Mouse (Mus musculus) frontal cortex, adult 2 months (tissue): ENCODE data around the gene Asb2. TPM values are rescaled to one million over a fixed set of nuclear protein-coding genes. Genes with fewer than 3 reads are reported as not detected.

ENCODE experiments used
- DNase-seq, 2 experiments: peaks; one replicate each; pipeline ENCODE4 v3.0.0; 2022; ENCODE audit warnings: low spot score in 1 of 2; ENCODE audit errors: extremely low spot score in 1 of 2
- polyA plus RNA-seq: library from polyadenylated mRNA; depleted of rRNA; stranded (reverse); fragments of >200 nt; gene quantifications from 2 replicates; pipeline ENCODE4 v1.2.3, GENCODE M21; 2012

The Asb2 gene
- polyA plus RNA-seq, 1 experiment = 7.6 TPM

GRCm38 (mm10) chr12:103325156-103325857, 30.5 kb downstream of the Asb2 start:
- peak; percentile 77 to 91 for DNase-seq

- peak in 1 of 2 experiments; percentile 61 for DNase-seq
Measured at GRCm38 (mm10) chr12:103322801-103323200, 33.0 kb downstream of the Asb2 start.

- DNase-seq = no peak
Measured at GRCm38 (mm10) chr12:103315831-103316545, 39.8 kb downstream of the Asb2 start.

GRCm38 (mm10) chr12:103314640-103315361, 41.0 kb downstream of the Asb2 start:
- no peak for DNase-seq

DNA sequence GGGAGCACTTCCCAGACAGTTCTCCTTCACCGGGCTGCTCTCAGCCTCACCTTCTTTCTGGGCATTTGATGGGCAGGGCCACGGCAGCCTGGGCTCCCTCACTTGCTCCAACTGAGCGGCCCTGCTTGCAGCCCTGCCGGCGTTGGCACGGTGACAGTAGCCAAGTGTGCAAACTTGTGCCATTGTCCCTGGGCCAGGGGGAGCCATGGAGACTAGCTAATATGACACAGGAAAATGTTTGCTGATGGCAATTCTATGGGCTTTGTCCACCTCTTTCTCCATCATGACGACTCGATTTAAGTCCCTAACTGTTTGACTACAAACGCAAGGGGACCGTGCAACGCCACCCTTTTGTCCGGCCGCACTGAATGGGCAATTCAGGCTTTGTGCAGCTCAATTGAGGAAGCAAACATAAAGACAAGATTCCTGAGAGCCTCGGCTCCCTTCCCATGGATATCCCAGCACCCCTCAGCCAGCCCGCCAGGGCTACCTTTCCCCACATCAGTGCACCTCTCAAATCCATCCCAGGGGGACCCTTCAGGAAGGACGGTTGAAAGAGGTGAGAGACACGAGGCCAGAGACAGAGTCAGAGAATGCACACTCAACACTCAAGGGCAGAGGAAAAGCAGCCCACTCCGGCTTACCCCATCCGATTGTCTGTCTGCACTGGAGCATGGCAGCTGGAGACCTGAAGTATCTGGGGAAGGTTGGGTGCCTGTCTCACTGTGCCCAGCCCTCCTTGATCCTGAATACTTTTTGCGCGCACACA, 41.7 kb downstream of the Asb2 start:
- no peak for DNase-seq

- DNase-seq = no peak
Measured at GRCm38 (mm10) chr12:103313274-103313673, 42.5 kb downstream of the Asb2 start.

GRCm38 (mm10) chr12:103311921-103312320, 43.9 kb downstream of the Asb2 start:
- DNase-seq = no peak

DNA sequence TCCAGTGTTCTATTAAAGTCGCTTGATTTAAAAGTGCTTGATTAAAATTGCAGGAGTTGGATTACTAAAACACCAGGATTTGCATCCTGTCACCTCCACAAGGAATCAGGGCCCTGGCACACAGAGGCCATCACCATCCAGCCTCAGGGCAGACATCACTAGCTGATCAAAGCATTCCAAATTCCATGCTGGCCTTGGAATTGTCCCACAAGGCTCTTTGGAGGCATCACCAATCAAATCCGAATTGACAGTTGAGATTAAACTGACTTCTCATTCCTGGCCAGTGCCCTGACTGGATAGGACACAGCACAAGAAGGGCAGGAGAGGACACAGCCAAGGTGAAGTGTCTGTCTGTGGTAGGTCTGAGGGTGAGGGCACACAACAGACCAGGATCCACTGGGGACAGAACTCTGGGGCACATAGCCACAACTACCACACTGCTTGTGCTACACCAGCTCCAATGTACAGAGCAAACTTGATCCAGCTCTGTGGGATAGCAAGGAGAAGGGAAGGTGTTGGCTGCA, 45.0 kb downstream of the Asb2 start, which contains the start of gene Fam181a:
Gene Fam181a, plus strand, starts transcription at position 232 of the 524 bp plus-strand sequence.
- DNase-seq = no peak

GRCm38 (mm10) chr12:103306720-103307119, 49.1 kb downstream of the Asb2 start:
- peak in 1 of 2 experiments; percentile 60 for DNase-seq

- peak in 1 of 2 experiments; percentile 70 for DNase-seq
Measured at GRCm38 (mm10) chr12:103306224-103306623, 49.6 kb downstream of the Asb2 start.

DNA sequence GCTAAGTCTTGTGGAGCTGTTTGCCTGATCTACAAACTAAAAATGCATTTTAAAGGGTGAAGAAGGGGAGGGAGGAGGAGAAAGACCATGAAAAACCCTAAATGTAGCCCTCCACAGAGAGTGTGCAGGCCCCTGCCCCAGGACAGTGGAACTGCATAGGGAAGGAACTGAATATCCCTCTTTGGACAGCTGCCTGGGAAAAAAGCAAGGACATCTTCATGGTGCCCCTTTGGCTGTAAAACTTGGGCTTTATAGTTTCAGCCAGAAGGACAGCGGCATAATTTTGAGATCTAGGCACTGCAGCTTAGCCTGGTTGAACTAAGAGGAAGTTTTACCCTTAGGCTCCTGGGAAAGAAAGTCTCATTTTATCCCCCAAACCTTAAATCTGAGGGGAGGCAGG, 52.8 kb downstream of the Asb2 start:
- DNase-seq = no peak

DNA sequence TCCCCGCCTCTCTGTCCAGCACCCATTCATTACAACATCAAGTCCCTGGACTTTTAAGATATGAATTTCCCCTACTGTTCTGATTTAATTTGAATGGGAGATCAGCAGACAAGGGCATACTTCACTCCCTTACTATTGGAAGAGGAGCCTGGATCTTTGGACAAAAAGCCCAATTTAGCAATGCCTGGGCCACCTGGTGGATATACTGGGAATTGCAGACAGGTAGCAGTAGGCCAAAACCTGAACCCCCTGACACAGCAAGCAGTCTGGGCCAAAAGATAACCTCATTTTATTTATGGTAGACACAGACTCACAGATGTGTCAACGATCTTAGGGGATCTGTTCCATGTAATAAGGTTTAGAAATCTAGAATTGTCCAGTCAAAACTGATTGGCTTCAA, 54.2 kb downstream of the Asb2 start:
- DNase-seq = peak in 1 of 2 experiments; percentile 89

DNA sequence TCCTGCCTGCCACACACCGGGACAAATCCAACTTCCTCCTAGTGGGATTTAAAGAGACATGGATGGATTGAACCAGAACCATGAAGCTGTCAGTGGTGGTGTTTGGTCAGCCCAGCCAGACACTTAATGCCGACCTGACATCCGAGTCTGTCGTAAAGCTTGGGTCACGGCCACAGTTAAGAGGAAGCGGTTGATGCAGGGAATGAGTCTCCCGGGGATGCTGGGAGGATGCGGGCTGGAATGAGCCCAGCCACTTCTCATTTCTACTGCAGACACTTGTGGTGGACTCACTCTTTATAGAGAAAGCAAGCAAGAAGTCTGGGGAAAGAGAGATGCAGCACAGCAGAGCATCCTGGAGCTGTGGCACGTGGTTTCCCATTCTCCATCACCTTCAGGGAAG, 55.3 kb downstream of the Asb2 start:
- DNase-seq = no peak

DNA sequence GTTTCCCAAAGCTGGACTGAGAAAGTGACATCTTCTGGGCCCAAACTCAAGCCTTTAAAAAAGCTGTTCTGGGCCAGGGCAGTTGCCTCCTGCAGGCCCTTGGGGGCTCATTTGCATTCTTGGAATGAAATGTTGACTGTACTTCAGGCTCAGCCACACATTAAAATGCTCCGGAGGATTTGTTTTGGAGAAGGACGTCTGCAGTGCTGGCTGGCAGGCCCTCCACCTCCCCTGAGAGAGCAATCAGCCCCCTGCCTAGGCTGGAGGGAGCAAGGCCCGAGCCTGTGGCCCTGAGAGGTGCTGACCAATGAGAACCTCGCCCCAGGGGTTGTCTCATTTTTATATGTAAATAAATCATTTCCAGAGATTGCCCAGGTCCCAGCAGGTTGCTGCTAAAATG, 59.5 kb downstream of the Asb2 start:
- DNase-seq = no peak

DNA sequence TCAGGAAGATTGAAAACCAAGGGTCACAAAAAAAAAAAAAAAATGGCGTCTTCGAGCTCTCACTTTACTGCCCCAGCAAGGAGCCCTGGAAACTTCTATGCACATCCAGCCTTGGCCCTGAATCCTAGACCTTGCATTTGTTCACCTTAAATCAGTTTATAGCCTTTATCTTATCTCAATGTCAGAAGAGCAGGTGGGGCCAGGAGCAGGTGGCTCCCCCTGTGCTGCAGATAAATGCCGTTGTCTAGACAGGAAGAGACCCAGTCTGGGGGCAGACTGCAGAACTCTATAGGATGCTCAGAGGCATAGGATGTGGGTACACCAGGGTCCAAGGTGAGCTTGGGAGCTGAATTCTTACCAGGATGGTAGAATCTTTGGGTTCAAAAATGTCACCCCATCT, 63.4 kb downstream of the Asb2 start:
- DNase-seq = no peak

- DNase-seq = no peak
Measured at GRCm38 (mm10) chr12:103287276-103287675, 68.5 kb downstream of the Asb2 start.

- DNase-seq = no peak
Measured at GRCm38 (mm10) chr12:103283411-103283810, 72.4 kb downstream of the Asb2 start.

GRCm38 (mm10) chr12:103282936-103283335, 72.9 kb downstream of the Asb2 start:
- DNase-seq = no peak

- no peak for DNase-seq
Measured at GRCm38 (mm10) chr12:103281912-103282311, 73.9 kb downstream of the Asb2 start.

DNA sequence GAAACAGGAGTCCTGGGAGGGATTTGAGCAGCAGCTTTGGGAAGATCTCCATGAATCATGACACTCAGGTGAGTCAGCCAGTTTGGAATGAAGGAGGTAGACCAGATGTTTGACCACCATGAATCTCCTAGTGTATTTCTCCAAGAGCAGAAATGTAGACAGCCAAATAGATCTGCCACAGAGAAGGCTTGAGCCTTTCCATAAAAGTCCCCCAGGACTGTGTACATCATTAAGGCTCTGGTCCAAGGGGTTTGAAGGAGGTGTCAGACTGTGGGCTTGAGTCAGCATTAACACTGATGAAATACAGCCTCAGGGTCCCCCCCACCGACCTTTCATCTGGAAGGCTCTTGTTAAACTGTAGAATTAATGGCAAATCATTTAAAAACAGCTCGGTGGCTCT, 74.3 kb downstream of the Asb2 start:
- no peak for DNase-seq
